In the genomic region with DNA sequence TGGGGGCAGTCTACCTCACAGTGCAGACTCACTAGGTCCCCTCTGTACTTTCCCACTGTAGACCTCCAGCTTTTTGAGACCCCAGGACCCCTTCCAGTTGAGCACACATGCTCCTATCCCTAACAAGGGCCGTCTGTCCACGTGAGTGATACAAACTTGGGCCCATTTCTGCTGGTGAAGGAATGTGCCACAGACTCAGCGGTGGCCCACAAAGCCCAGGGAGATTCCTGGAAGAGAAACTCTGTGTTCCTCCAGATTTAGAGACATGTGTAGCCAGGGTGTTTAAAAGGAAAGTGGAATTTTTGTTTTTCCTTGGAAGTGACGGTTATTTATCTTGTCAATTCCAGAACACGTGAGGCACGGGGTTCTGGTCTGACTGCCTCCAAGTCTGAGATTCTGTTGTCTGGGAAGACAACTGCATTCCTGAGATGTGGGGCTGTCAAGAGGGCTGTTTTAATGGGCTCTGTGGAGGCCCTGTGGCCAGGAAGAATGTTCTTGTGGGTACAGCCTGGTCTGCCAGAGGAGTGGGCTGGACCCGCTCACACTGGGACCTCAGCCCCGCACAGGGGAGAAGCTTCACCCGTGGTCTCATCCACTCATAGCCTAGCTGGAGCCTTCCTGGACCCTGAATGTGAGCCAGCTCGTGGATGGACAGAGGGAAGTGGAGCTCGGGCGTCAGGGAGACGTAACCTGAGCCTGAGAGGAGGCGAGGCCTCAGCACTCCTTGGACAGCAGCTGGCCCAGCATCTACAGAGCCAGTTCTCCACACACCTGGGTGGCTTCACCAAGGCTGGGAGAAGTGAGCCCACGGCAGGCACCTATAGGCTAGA, we compare ENCODE assay signal across 11 mouse cellular contexts. TPM values are rescaled to one million over a fixed set of nuclear protein-coding genes. Genes with fewer than 3 reads are reported as not detected.
DNase-seq lines count a peak whose midpoint lies in the region; ATAC-seq lines count a peak whose summit lies in the region.
"Had no signal": no experiment of that assay in that cellular context is flagged by ENCODE, and none has a peak within 500 bp of the region (broad histone marks: within the 10 kb centered on the region; RNA-seq: fewer than 3 reads in every experiment).

No protein-coding gene starts in this region.

- peaks cover 44% of the 10 kb centered on the region for H3K4me1 ChIP-seq in heart, embryonic 12.5 days (replicated peaks)

- H3K9me3 ChIP-seq in heart, embryonic 12.5 days (replicated peaks): peaks cover 15% of the 10 kb centered on the region
- H3K9me3 ChIP-seq: G1E had no signal

- DNase-seq in heart, postnatal 10 days: no peak
- DNase-seq in 3T3-L1 (ENCODE audit: low read depth, low spot score): peak; percentile 89
- peak; percentile 84 for DNase-seq in fibroblast of lung, adult 2 months (ENCODE audit: low read depth)
- peak; percentile 46 for DNase-seq in kidney, postnatal 10 days
- no peak for DNase-seq in adrenal gland, adult 8-10 months
- DNase-seq in cerebellum, adult 11-12 months: no peak
- DNase-seq in layer of hippocampus, postnatal 10 days (ENCODE audit: low spot score in 2 of 2): no peak

- no peak for ATAC-seq in heart, embryonic 12.5 days (ENCODE audit: insufficient number of reproducible peaks, low FRiP score)

- WGBS in heart, embryonic 12.5 days: 50% methylated on average over 15 of the region's 15 CpGs

- H3K4me2 ChIP-seq in heart, embryonic 12.5 days: no peak overlapping the region

- intact Hi-C loops in heart, postnatal 10 days (cut with DNase I): loop anchor here (2.0 kb wide), 1 partner anchor 36 kb away; no protein-coding TSS in a partner anchor

- no peak overlapping the region for H3K9ac ChIP-seq in heart, embryonic 12.5 days

- no peaks in the 10 kb centered on the region for H3K36me3 ChIP-seq in heart, embryonic 12.5 days
- H3K36me3 ChIP-seq: G1E had no signal

- no peak overlapping the region for H3K4me3 ChIP-seq in heart, embryonic 12.5 days
- H3K4me3 ChIP-seq: megakaryocyte, embryonic 14.5 days had no signal

- no peaks in the 10 kb centered on the region for H3K27me3 ChIP-seq in heart, embryonic 12.5 days (replicated peaks)

- H3K27ac ChIP-seq in heart, embryonic 12.5 days (ENCODE audit: poor library complexity, severe bottlenecking): peak overlapping the region; percentile 65

RNA-seq across cellular contexts. Expression of a gene that starts 33.0 kb away (rescaled TPM):
- not detected in 2 replicates for polyA plus RNA-seq in heart, embryonic 12.5 days (2016; fragmentation: Nextera tagmentation; extraction: Ambion mirVana)
- total RNA-seq in heart, postnatal 10 days (2021): not detected
- not detected for total RNA-seq in adrenal gland, adult 8-10 months (2022)
- not detected for total RNA-seq in layer of hippocampus, postnatal 10 days (2021)
- total RNA-seq: hematopoietic stem cell, adult 5-6 weeks had no signal
- polyA plus RNA-seq: G1E had no signal

RNA-seq across cellular contexts. Expression of a gene that starts 34.9 kb away (rescaled TPM):
- polyA plus RNA-seq in heart, embryonic 12.5 days (2016; fragmentation: Nextera tagmentation; extraction: Ambion mirVana): 57.1 and 60.7 TPM in 2 replicates
- 100 to 1,000 TPM; 135 to 143 TPM for total RNA-seq in heart, postnatal 10 days (2021)
- total RNA-seq in adrenal gland, adult 8-10 months (2022): 1,000 to 10,000 TPM in 1 of 4 experiments, 100 to 1,000 TPM in 3; 130 to 1,084 (median 297) TPM
- 100 to 1,000 TPM; 105 to 116 TPM for total RNA-seq in layer of hippocampus, postnatal 10 days (2021)
- total RNA-seq: G1E had no signal
- polyA plus RNA-seq: G1E had no signal

Comparison
In these comparisons a context has a peak if more than half of its experiments do, and no peak if none do; other contexts are left out.
1. DNase-seq: peak in 3T3-L1 (single experiment), fibroblast of lung, adult 2 months (single experiment) and kidney, postnatal 10 days (single experiment); none in heart, postnatal 10 days (0 of 2), adrenal gland, adult 8-10 months (single experiment), cerebellum, adult 11-12 months (single experiment) and layer of hippocampus, postnatal 10 days (0 of 2).